Mouse (Mus musculus) skeletal muscle tissue, adult 2 months (tissue): ENCODE measurements around the gene Lce1f.
"Not testable (repeated sequence)": the region's sequence is repeated elsewhere in the genome, so short reads cannot be mapped to it uniquely, and the experiment has no call there.

Source experiments
- DNase-seq: peaks from one replicate; pipeline ENCODE4 v3.0.0-alpha.2; 2012; ENCODE audit warnings: low read depth, low spot score

Lce1f gene

GRCm38 (mm10) chr3:92720250-92720649, at the start of gene Lce1f:
TSS of gene Lce1f (minus strand) at chr3:92720350.
- DNase-seq, result no peak

DNA sequence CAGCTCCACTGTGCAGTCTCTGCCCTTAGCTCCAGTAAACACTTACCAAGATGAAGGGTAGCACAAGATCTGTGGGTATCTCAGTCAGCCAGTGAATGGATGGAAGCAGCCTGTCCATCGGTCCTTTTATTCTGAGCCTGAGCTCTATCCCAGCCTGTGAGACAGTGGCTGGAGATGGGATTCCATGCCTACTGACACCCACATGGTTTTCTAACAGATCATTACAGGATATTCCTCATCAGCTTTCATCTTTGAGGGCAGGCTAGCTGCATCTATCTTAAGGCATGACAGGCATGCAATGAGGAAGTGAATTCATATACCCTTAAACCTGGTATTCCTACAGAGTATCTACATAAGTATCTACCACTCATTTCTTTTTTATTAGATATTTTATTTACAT, 44.8 kb upstream of the Lce1f start, which contains the start of gene Lce1h:
TSS of gene Lce1h (minus strand) at position 101 of the 400 bp plus-strand sequence.
- no peak for DNase-seq

- no peak for DNase-seq
Measured at GRCm38 (mm10) chr3:92753197-92753596, 33.0 kb upstream of the Lce1f start.

DNA sequence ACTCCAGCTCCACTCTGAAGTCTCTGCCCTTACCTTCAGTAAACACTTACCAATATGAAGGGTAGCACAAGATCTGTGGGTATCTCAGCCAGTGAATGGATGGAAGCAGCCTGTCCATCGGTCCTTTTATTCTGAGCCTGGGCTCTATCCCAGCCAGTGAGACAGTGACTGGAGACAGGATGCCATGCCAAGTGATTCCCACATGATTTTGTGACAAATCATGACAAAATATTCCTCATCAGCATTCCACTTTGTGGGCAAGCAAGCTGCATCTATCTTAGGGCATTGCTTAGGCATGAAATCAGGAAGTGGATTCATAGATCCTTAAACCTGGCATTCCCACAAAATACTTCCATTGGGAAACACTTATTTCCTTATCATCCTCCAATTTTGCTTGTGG, 32.1 kb upstream of the Lce1f start, which contains the start of gene Lce1g:
TSS of gene Lce1g (minus strand) at position 101 of the 400 bp plus-strand sequence.
- DNase-seq, result no peak

GRCm38 (mm10) chr3:92738996-92739395, 18.8 kb upstream of the Lce1f start, which contains the start of gene Gm38119:
TSS of gene Gm38119 (minus strand) at chr3:92739096.
- DNase-seq, result no peak

GRCm38 (mm10) chr3:92722631-92723030, 2.5 kb upstream of the Lce1f start:
- no peak for DNase-seq

DNA sequence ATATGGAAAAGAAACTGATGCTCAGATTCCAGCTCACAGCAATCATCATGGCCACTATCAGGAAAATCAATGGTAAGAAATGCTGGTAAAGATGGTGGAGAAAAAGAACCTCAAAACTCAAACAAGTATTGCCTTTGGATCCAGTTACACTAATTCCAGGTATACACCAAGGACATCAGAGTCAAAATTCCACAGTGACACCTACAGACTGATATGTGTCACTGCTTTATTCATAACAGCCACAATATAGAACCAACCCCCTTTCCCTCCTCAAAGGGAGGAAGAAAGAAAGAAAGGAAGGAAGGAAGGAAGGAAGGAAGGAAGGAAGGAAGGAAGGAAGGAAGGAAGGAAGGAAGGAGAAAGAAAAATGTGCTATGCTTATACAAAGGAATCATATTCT, 5.0 kb downstream of the Lce1f start:
- DNase-seq, result no peak

DNA sequence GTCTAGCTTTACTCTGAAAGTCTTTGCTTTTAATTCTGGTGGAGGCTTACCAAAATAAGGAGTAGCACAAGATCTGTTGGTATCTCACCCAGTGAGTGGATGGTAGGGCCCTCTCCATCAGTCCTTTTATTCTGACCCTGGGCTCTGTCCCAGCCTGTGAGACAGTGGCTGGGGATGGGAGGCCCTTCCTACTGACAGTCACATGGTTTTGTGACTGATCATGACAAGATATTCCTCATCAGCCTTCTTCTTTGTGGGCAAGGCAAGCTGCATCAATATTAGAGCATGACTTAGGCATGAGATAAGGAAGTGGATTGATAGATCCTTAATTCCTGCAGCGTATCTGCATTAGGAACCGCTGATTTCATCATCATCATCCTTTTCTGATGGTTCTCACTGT, 11.2 kb downstream of the Lce1f start, which contains the start of gene Lce1e:
TSS of gene Lce1e (minus strand) at position 101 of the 400 bp plus-strand sequence.
- no peak for DNase-seq

GRCm38 (mm10) chr3:92694613-92695012, 25.5 kb downstream of the Lce1f start:
- DNase-seq, result no peak

DNA sequence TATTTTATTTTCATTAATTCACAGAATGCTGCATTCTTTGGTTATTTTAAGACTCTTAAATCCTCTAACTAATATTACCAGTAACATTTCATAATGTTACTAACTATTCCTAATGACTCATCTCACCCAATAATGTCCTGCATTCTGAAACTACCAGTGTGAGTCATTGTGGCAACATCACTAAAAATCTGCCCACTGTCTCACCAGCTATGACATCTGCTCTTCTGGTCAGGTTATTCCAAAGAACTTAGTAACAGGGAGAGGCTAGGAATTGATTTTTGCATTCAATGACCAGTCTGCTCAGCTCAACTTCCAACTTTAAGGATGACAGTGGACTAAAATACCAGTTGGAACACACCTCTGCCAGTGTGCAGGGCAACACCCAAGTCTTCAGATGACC, 28.5 kb downstream of the Lce1f start:
- no peak for DNase-seq

- DNase-seq, result not testable (repeated sequence)
Measured at GRCm38 (mm10) chr3:92689154-92689553, 31.0 kb downstream of the Lce1f start.

GRCm38 (mm10) chr3:92687110-92687509, 33.0 kb downstream of the Lce1f start, which contains the start of gene Lce1d:
TSS of gene Lce1d (minus strand) at chr3:92687210.
- no peak for DNase-seq

- no peak for DNase-seq
Measured at GRCm38 (mm10) chr3:92678947-92679346, 41.2 kb downstream of the Lce1f start, which contains the start of gene Lce1c. TSS of gene Lce1c (plus strand) at chr3:92679247.

- DNase-seq, result no peak
Measured at GRCm38 (mm10) chr3:92670215-92670614, 49.9 kb downstream of the Lce1f start, which contains the start of gene Lce1a2. TSS of gene Lce1a2 (minus strand) at chr3:92670315.
